Mouse (Mus musculus): Measurements from ENCODE around the gene Esrrg. TPM values are rescaled to one million over a fixed set of nuclear protein-coding genes. Genes with fewer than 3 reads are reported as not detected.

Gene Esrrg
- total and polyA plus RNA-seq, 3 experiments = not detected

GRCm38 (mm10) chr1:187841629-187842028 is 233.0 kb downstream of the Esrrg start:
- H3K9me3 ChIP-seq (replicated peaks; ENCODE audit: low read length) = peaks cover 61% of the 10 kb centered on the region
- no peak for TF ChIP-seq UBTF (IDR thresholded peaks at IDR 0.05; ENCODE audit: low read depth, low read length)
- no peak for TF ChIP-seq TCF12 (IDR thresholded peaks at IDR 0.05; ENCODE audit: low read depth, low read length)
- TF ChIP-seq TBP (conservative IDR thresholded peaks at IDR 0.05; ENCODE audit: low read depth, low read length) = no peak
- TF ChIP-seq NELFE (IDR thresholded peaks at IDR 0.05; ENCODE audit: low read depth, low read length) = no peak
- TF ChIP-seq MAZ (IDR thresholded peaks at IDR 0.05; ENCODE audit: low read depth, low read length) = no peak
- TF ChIP-seq JUN (IDR thresholded peaks at IDR 0.05; ENCODE audit: insufficient read depth, low read depth, low read length) = no peak
- no peak for TF ChIP-seq KAT2A (IDR thresholded peaks at IDR 0.05; ENCODE audit: insufficient replicate concordance, low read length)
- no peak for TF ChIP-seq ELF1 (IDR thresholded peaks at IDR 0.05; ENCODE audit: low read depth, low read length)
- no peaks in the 10 kb centered on the region for H3K36me3 ChIP-seq (replicated peaks in 1 of 2; ENCODE audit: control insufficient read depth in 1 of 2, insufficient read depth in 1 of 2, low read length in 1 of 2)
- H3K79me2 ChIP-seq (replicated peaks; ENCODE audit: control insufficient read depth, extremely low read depth, insufficient read depth, poor library complexity, severe bottlenecking) = no peaks in the 10 kb centered on the region
- no peak overlapping the region for H3K4me2 ChIP-seq (ENCODE audit: insufficient read depth, low read depth, poor library complexity, severe bottlenecking)
- H3K9ac ChIP-seq (ENCODE audit: insufficient read depth, low read depth) = no peak overlapping the region
- H3K27me3 ChIP-seq (replicated peaks) = no peaks in the 10 kb centered on the region
- no peaks in the 10 kb centered on the region for H3K4me1 ChIP-seq (ENCODE audit: control insufficient read depth in 1 of 2, insufficient read depth in 2 of 2)
- in situ Hi-C loops (cut with MboI; ENCODE audit: low pct_ligation_motif_present, low pct_unique_long_range_greater_than_20kb, low sequenced_read_pairs) = no loop called here
- no peak overlapping the region for H3K27ac ChIP-seq (ENCODE audit: insufficient read depth, low read depth)
- H3K4me3 ChIP-seq (replicated peaks in 1 of 3; ENCODE audit: low read depth in 2 of 3, low read length in 2 of 3, poor library complexity in 1 of 3) = no peak overlapping the region
- no peak for DNase-seq (ENCODE audit: extremely low read depth)
- dilution Hi-C loops (cut with MboI; ENCODE audit: extremely low pct_ligation_motif_present, extremely low pct_unique_long_range_greater_than_20kb, low sequenced_read_pairs) = no loop called here

- no peaks in the 10 kb centered on the region for H3K79me2 ChIP-seq (replicated peaks; ENCODE audit: control insufficient read depth, extremely low read depth, insufficient read depth, poor library complexity, severe bottlenecking)
- in situ Hi-C loops (cut with MboI; ENCODE audit: low pct_ligation_motif_present, low pct_unique_long_range_greater_than_20kb, low sequenced_read_pairs) = no loop called here
- peaks cover 65% of the 10 kb centered on the region for H3K9me3 ChIP-seq (replicated peaks; ENCODE audit: low read length)
- DNase-seq (ENCODE audit: extremely low read depth) = no peak
- no peak overlapping the region for H3K27ac ChIP-seq (ENCODE audit: insufficient read depth, low read depth)
- TF ChIP-seq HCFC1 (IDR thresholded peaks at IDR 0.05; ENCODE audit: low read depth, low read length) = no peak
- TF ChIP-seq GABPA (IDR thresholded peaks at IDR 0.05; ENCODE audit: insufficient replicate concordance, low read depth, low read length) = no peak
- no peak for TF ChIP-seq E2F4 (IDR thresholded peaks at IDR 0.05; ENCODE audit: insufficient replicate concordance, low read depth, low read length)
- no peak for TF ChIP-seq SIN3A (IDR thresholded peaks at IDR 0.05; ENCODE audit: low read length)
- no peak for TF ChIP-seq CTCF (conservative IDR thresholded peaks at IDR 0.05 in 1 of 2, IDR thresholded peaks at IDR 0.05 in 1 of 2; ENCODE audit: low read depth in 2 of 2, low read length in 2 of 2)
- no peak for TF ChIP-seq NRF1 (IDR thresholded peaks at IDR 0.05; ENCODE audit: low read depth, low read length)
- no peak for TF ChIP-seq MEF2A (IDR thresholded peaks at IDR 0.05; ENCODE audit: borderline replicate concordance, low read depth, low read length)
- TF ChIP-seq UBTF (IDR thresholded peaks at IDR 0.05; ENCODE audit: low read depth, low read length) = no peak
- no peak for TF ChIP-seq MXI1 (IDR thresholded peaks at IDR 0.05; ENCODE audit: low read depth, low read length)
- TF ChIP-seq TCF12 (IDR thresholded peaks at IDR 0.05; ENCODE audit: low read depth, low read length) = no peak
- no peak for TF ChIP-seq ZKSCAN1 (IDR thresholded peaks at IDR 0.05; ENCODE audit: borderline replicate concordance, low read depth, low read length)
- TF ChIP-seq JUN (IDR thresholded peaks at IDR 0.05; ENCODE audit: insufficient read depth, low read depth, low read length) = no peak
- no peak for TF ChIP-seq ELF1 (IDR thresholded peaks at IDR 0.05; ENCODE audit: low read depth, low read length)
- TF ChIP-seq MAZ (IDR thresholded peaks at IDR 0.05; ENCODE audit: low read depth, low read length) = no peak
- no peak for TF ChIP-seq JUND (conservative IDR thresholded peaks at IDR 0.05; ENCODE audit: low read depth, low read length)
- TF ChIP-seq CHD1 (IDR thresholded peaks at IDR 0.05; ENCODE audit: low read depth, low read length) = no peak
- no peaks in the 10 kb centered on the region for H3K27me3 ChIP-seq (replicated peaks)
- no peak overlapping the region for H3K4me2 ChIP-seq (ENCODE audit: insufficient read depth, low read depth, poor library complexity, severe bottlenecking)
- H3K4me1 ChIP-seq (ENCODE audit: control insufficient read depth in 1 of 2, insufficient read depth in 2 of 2) = no peaks in the 10 kb centered on the region
- dilution Hi-C loops (cut with MboI; ENCODE audit: extremely low pct_ligation_motif_present, extremely low pct_unique_long_range_greater_than_20kb, low sequenced_read_pairs) = no loop called here
- no peak overlapping the region for H3K4me3 ChIP-seq (replicated peaks in 1 of 3; ENCODE audit: low read depth in 2 of 3, low read length in 2 of 3, poor library complexity in 1 of 3)
- no peak overlapping the region for H3K9ac ChIP-seq (ENCODE audit: insufficient read depth, low read depth)
- H3K36me3 ChIP-seq (replicated peaks in 1 of 2; ENCODE audit: control insufficient read depth in 1 of 2, insufficient read depth in 1 of 2, low read length in 1 of 2) = no peaks in the 10 kb centered on the region
Measured at GRCm38 (mm10) chr1:187842702-187843101, 234.1 kb downstream of the Esrrg start.
